Mouse (Mus musculus) liver, embryonic 14.5 days (tissue): ENCODE measurements at regions not wholly inside any gene's neighbourhood (a gene's known extent, or its start where the extent isn't known, plus 50 kb on each side); places are given as distances from the start of the nearest gene placed in this dataset.

Source experiments
- CTCF ChIP-seq: IDR thresholded peaks from 2 replicates; pipeline ENCODE4 v1.5.1; 2016; ENCODE audit warnings: antibody characterized with exemption, low read depth, control low read depth
- EP300 ChIP-seq: IDR thresholded peaks from 2 replicates; pipeline ENCODE4 v1.6.1; 2016; ENCODE audit warnings: antibody characterized with exemption, low read depth

- no peak for TF ChIP-seq CTCF
- TF ChIP-seq EP300: no peak
Measured at GRCm38 (mm10) chr13:32536241-32536640, 197.7 kb upstream of the Gmds start.
